ENCODE assay signal across 8 mouse cellular contexts in the genomic region with DNA sequence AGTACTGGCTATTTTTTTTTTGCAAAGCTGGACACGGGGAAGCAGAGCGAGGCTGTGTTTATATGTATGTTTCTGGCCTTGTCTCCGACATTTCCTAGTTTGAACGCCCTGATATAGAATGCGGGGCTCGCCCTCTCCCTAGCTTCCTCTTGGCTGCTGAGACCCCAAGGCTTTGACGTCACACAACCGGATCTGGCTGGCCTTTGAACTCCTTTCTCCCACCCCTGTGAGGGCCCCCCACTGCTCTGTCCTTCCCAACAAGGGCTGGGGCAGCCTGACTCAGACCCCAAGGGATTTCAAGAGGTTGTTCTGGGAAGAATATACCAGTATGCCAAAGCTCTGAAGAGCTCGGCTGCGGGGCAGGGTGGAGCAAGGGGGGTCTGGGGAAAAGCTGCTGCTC. TPM values are rescaled to one million over a fixed set of nuclear protein-coding genes. Genes with fewer than 3 reads are reported as not detected.
A peak's percentile ranks its signal among the peaks of the same experiment; 100 is the strongest.
DNase-seq lines count a peak whose midpoint lies in the region; ATAC-seq lines count a peak whose summit lies in the region.

No protein-coding gene starts in this region.

- peaks cover 66% of the 10 kb centered on the region for H3K4me1 ChIP-seq in kidney, embryonic 15.5 days

- H3K4me2 ChIP-seq in kidney, embryonic 15.5 days = peak overlapping the region; percentile 53

- WGBS in kidney, embryonic 15.5 days = 2% methylated on average over 10 of the region's 10 CpGs

- no peaks in the 10 kb centered on the region for H3K27me3 ChIP-seq in kidney, embryonic 15.5 days

- peak overlapping the region; percentile 25 for H3K4me3 ChIP-seq in kidney, embryonic 15.5 days (replicated peaks)

- no peaks in the 10 kb centered on the region for H3K36me3 ChIP-seq in kidney, embryonic 15.5 days

- peak; percentile 52 for ATAC-seq in kidney, embryonic 15.5 days (replicated peaks; ENCODE audit: low FRiP score)

- peak; percentile 51 for DNase-seq in R1 (ENCODE audit: low read depth, low spot score)
- peak; percentile 76 for DNase-seq in embryo, embryonic 10.5 days (ENCODE audit: low spot score)
- DNase-seq in heart, adult 8-10 months (ENCODE audit: low spot score) = peak; percentile 70
- DNase-seq in lung, postnatal 14 days = peak; percentile 67
- peak; percentile 53 for DNase-seq in skeletal muscle tissue, adult 2 months (ENCODE audit: low read depth, low spot score)
- no peak for DNase-seq in B cell, adult 2 months
- no peak for DNase-seq in spleen, postnatal 4 days (ENCODE audit: low spot score in 2 of 2)

- H3K9me3 ChIP-seq in kidney, embryonic 15.5 days (replicated peaks) = no peaks in the 10 kb centered on the region

- H3K27ac ChIP-seq in kidney, embryonic 15.5 days = peak overlapping the region; percentile 98

- no peak overlapping the region for H3K9ac ChIP-seq in kidney, embryonic 15.5 days

RNA-seq across cellular contexts. Expression of gene Polr2b, which starts 48.4 kb away (rescaled TPM):
- total RNA-seq in heart, adult 8-10 months (2022) = 10 to 100 TPM; 30.5 to 35.7 (median 34.9) TPM
- polyA plus RNA-seq in kidney, embryonic 15.5 days (2015; fragmentation: Nextera tagmentation; extraction: Ambion mirVana) = 67.0 and 69.5 TPM in 2 replicates

RNA-seq across cellular contexts. Expression of gene Noa1, which starts 48.5 kb away (rescaled TPM):
- 10 to 100 TPM; 20.9 to 25.9 (median 22.3) TPM for total RNA-seq in heart, adult 8-10 months (2022)
- 35.7 and 36.2 TPM in 2 replicates for polyA plus RNA-seq in kidney, embryonic 15.5 days (2015; fragmentation: Nextera tagmentation; extraction: Ambion mirVana)

RNA-seq across cellular contexts. Expression of gene Igfbp7, which starts 49.5 kb away (rescaled TPM):
- 100 to 1,000 TPM; 123 to 169 (median 129) TPM for total RNA-seq in heart, adult 8-10 months (2022)
- 343 and 354 TPM in 2 replicates for polyA plus RNA-seq in kidney, embryonic 15.5 days (2015; fragmentation: Nextera tagmentation; extraction: Ambion mirVana)

Comparison
In these comparisons a context has a peak if more than half of its experiments do, and no peak if none do; other contexts are left out.
1. DNase-seq: peak in R1 (single experiment), embryo, embryonic 10.5 days (single experiment), heart, adult 8-10 months (single experiment), lung, postnatal 14 days (single experiment) and skeletal muscle tissue, adult 2 months (single experiment); none in B cell, adult 2 months (0 of 2) and spleen, postnatal 4 days (0 of 2).